Mouse (Mus musculus) ES-Bruce4 (cell line): ENCODE data around the gene Kcnq1.

ENCODE experiments used
- CTCF ChIP-seq: IDR thresholded peaks from one replicate; pipeline ENCODE4 v1.8.1; 2011; ENCODE audit warnings: low read depth, low read length
- EP300 ChIP-seq: IDR thresholded peaks from 2 replicates; pipeline ENCODE4 v1.6.1; 2011; ENCODE audit warnings: low read depth, low read length; ENCODE audit not compliant: insufficient read depth
- POLR2A ChIP-seq: IDR thresholded peaks from one replicate; pipeline ENCODE4 v1.8.1; 2011; ENCODE audit warnings: low read length; ENCODE audit not compliant: insufficient read depth

- TF ChIP-seq EP300 (no peak), CTCF (no peak), POLR2A (no peak)
Measured at GRCm38 (mm10) chr7:143136561-143136960, 30.4 kb downstream of the Kcnq1 start.
